8 mouse cellular contexts compared by ENCODE assay signal in genomic region chrX:12159981-12160656, GRCm38 (mm10). TPM values are rescaled to one million over a fixed set of nuclear protein-coding genes. Genes with fewer than 3 reads are reported as not detected.
DNase-seq lines count a peak whose midpoint lies in the region; ATAC-seq and TF ChIP-seq lines count a peak whose summit lies in the region.

Gene Bcor (minus strand): TSS chrX:12160355.

- TF ChIP-seq CTCF in embryonic fibroblast, embryonic 13.5 days (IDR thresholded peaks at IDR 0.05; ENCODE audit: borderline replicate concordance, insufficient read depth, low read length), result no peak
- no peak for TF ChIP-seq CTCF in lung, adult 2 months (IDR thresholded peaks at IDR 0.05; ENCODE audit: insufficient read depth, low read length)

- 2% methylated on average over 43 of the region's 56 CpGs for WGBS in heart, embryonic 16.5 days
- 9% methylated on average over 56 of the region's 56 CpGs for whole genome bisulfite sequencing in lung, adult 2 months
- 4% methylated on average over 55 of the region's 56 CpGs for WGBS in neural tube, embryonic 13.5 days

- peak; percentile 29; the same call in 1 of the 2 replicates for ATAC-seq in heart, embryonic 16.5 days (replicated peaks; ENCODE audit: extremely low read depth, insufficient read depth, low FRiP score)
- ATAC-seq in neural tube, embryonic 13.5 days (ENCODE audit: low read depth), result peak; percentile 15; the same call in 1 of the 2 replicates

- H3K9me3 ChIP-seq in heart, embryonic 16.5 days (replicated peaks; ENCODE audit: control insufficient read depth, low read length), result no peaks in the 10 kb centered on the region
- no peaks in the 10 kb centered on the region for H3K9me3 ChIP-seq in neural tube, embryonic 13.5 days

- H3K9ac ChIP-seq in heart, embryonic 16.5 days (ENCODE audit: low read length), result peak within 1 kb of the TSS; percentile 81
- H3K9ac ChIP-seq in neural tube, embryonic 13.5 days, result peak within 1 kb of the TSS; percentile 71

- H3K36me3 ChIP-seq in heart, embryonic 16.5 days (ENCODE audit: control insufficient read depth, insufficient read depth), result no peaks in the 10 kb centered on the region
- H3K36me3 ChIP-seq in neural tube, embryonic 13.5 days, result no peaks in the 10 kb centered on the region

- H3K27me3 ChIP-seq in heart, embryonic 16.5 days (ENCODE audit: control insufficient read depth, insufficient read depth, low read length), result peaks cover 18% of the 10 kb centered on the region; the same call in 1 of the 2 replicates
- peaks cover 60% of the 10 kb centered on the region for H3K27me3 ChIP-seq in neural tube, embryonic 13.5 days

- H3K4me2 ChIP-seq in heart, embryonic 16.5 days (ENCODE audit: low read depth, low read length), result peak within 1 kb of the TSS; percentile 71
- H3K4me2 ChIP-seq in neural tube, embryonic 13.5 days, result peak within 1 kb of the TSS; percentile 63

- peak within 1 kb of the TSS; percentile 19 for H3K4me3 ChIP-seq in embryonic fibroblast, embryonic 13.5 days (ENCODE audit: insufficient read depth, low read length)
- H3K4me3 ChIP-seq in heart, embryonic 16.5 days (ENCODE audit: low read length), result peak within 1 kb of the TSS; percentile 60
- H3K4me3 ChIP-seq in lung, adult 2 months (replicated peaks; ENCODE audit: extremely low read depth, low read depth, low read length), result peak within 1 kb of the TSS; percentile 75
- peak within 1 kb of the TSS; percentile 44 for H3K4me3 ChIP-seq in neural tube, embryonic 13.5 days

- 0 out of 2 replicates have a peak, but pooled peaks cover 3% of the 10 kb centered on the region for H3K4me1 ChIP-seq in embryonic fibroblast, embryonic 13.5 days (ENCODE audit: control insufficient read depth, insufficient read depth, low read length)
- H3K4me1 ChIP-seq in heart, embryonic 16.5 days (ENCODE audit: control insufficient read depth, insufficient read depth, low read length), result peaks cover 21% of the 10 kb centered on the region
- H3K4me1 ChIP-seq in lung, adult 2 months (ENCODE audit: control insufficient read depth, insufficient read depth, low read length), result peaks cover 6% of the 10 kb centered on the region; the same call in 1 of the 2 replicates
- peaks cover 44% of the 10 kb centered on the region for H3K4me1 ChIP-seq in neural tube, embryonic 13.5 days (replicated peaks)

- H3K27ac ChIP-seq in embryonic fibroblast, embryonic 13.5 days (ENCODE audit: insufficient read depth, low read length), result no peak within 1 kb of the TSS
- H3K27ac ChIP-seq in heart, embryonic 16.5 days (ENCODE audit: low read length), result peak within 1 kb of the TSS; percentile 90
- peak within 1 kb of the TSS; percentile 80 for H3K27ac ChIP-seq in neural tube, embryonic 13.5 days (replicated peaks)

- no peak for TF ChIP-seq POLR2A in embryonic fibroblast, embryonic 13.5 days (IDR thresholded peaks at IDR 0.05; ENCODE audit: low read depth, low read length)
- no peak for TF ChIP-seq POLR2A in lung, adult 2 months (IDR thresholded peaks at IDR 0.05; ENCODE audit: borderline replicate concordance, extremely low read depth, low read depth, low read length)

- DNase-seq in urinary bladder, postnatal 4 days (ENCODE audit: low spot score in 2 of 2), result peak; percentile 43 to 63
- no peak for DNase-seq in urinary bladder, postnatal 10 days (ENCODE audit: low spot score)
- DNase-seq in kidney, postnatal 36 days, result peak; percentile 63 to 78
- peak; percentile 46 for DNase-seq in lung, adult 2 months
- no peak for DNase-seq in adipocyte (ENCODE audit: low spot score)

RNA-seq across cellular contexts. Expression of gene Bcor, which starts in this region (rescaled TPM):
- polyA plus RNA-seq in embryonic fibroblast, embryonic 13.5 days (2011; ENCODE audit: insufficient read length, low read depth, missing spikeins), result 20.8 and 21.9 TPM in 2 replicates
- polyA plus RNA-seq in heart, embryonic 16.5 days (2015; fragmentation: Nextera tagmentation; extraction: Ambion mirVana), result 11.5 and 13.5 TPM in 2 replicates
- 12.7 and 15.8 TPM in 2 replicates for polyA plus RNA-seq in lung, adult 2 months (2012; rRNA removed)
- polyA plus RNA-seq in neural tube, embryonic 13.5 days (2015; fragmentation: Nextera tagmentation; extraction: Ambion mirVana), result 17.9 and 18.4 TPM in 2 replicates

Comparison
In these comparisons a context has a peak if more than half of its experiments do, and no peak if none do; other contexts are left out.
1. DNase-seq: peak in urinary bladder, postnatal 4 days (2 of 2), kidney, postnatal 36 days (2 of 2) and lung, adult 2 months (single experiment); none in urinary bladder, postnatal 10 days (single experiment) and adipocyte (single experiment).
2. H3K4me3 ChIP-seq: peak in every context shown above with its lines; median percentile 75 in lung, adult 2 months; 60 in heart, embryonic 16.5 days; 44 in neural tube, embryonic 13.5 days; 19 in embryonic fibroblast, embryonic 13.5 days.